Mouse (Mus musculus) liver, adult 2 months (tissue): Measurements from ENCODE around the gene Ubr2.

Experiments used
- CTCF ChIP-seq: fragments of 200-500 bp; IDR thresholded peaks from 2 replicates; pipeline ENCODE4 v1.5.1; 2011; ENCODE audit warnings: low read depth, low read length, control low read depth
- POLR2A ChIP-seq: fragments of 200-500 bp; IDR thresholded peaks from 2 replicates; pipeline ENCODE4 v1.6.1; 2011; ENCODE audit warnings: low read length, control low read depth; ENCODE audit not compliant: insufficient read depth; ENCODE audit errors: extremely low read depth

- TF ChIP-seq CTCF (no peak), POLR2A (no peak)
These were observed 89.5 kb downstream of the Ubr2 start for GRCm38 (mm10) chr17:46920855-46921254.
